Mouse (Mus musculus) lung, postnatal 4 days (tissue): Measurements from ENCODE around the gene Galnt10.
A peak's percentile ranks its signal among the peaks of the same experiment; 100 is the strongest.
"Not testable (repeated sequence)": the region's sequence is repeated elsewhere in the genome, so short reads cannot be mapped to it uniquely, and the experiment has no call there.

ENCODE experiments used
- DNase-seq, 2 experiments: peaks; one replicate each; pipeline ENCODE4 v3.0.0; 2021

Gene Galnt10

DNA sequence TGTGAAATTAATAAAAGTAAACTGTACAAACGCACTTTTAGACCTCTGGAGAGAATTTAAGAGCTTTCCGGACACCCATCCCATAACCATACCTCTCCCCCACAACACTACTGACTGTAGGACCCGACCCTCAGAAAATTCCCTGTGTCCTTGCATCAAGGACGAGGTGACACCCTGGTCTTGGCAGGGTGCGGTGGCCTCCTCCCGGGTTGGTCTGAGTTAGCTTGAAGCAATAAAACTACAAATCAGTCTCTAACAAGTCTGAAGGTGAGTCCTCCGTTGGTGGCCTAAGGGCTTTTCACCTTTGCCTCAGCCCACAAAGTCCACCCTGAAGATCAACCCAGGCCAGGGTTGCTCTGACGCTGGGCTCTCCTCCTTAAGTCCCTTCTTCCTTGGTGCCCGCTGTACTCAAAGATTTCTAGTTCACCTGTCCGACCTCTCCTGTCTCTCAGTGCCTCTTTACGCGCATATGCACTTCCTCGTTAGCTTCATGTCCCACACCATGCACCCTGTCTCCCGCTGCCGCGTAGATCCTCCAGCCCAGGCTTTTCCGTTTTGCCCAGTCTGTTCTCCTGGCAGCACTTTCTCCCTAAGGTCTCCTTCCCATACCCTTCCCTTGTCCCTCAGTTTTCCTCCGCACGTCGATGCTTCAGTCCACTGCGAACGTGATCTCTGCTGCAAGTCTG is 155.2 kb downstream of the Galnt10 start:
- DNase-seq = peak in 1 of 2 experiments; percentile 40

DNA sequence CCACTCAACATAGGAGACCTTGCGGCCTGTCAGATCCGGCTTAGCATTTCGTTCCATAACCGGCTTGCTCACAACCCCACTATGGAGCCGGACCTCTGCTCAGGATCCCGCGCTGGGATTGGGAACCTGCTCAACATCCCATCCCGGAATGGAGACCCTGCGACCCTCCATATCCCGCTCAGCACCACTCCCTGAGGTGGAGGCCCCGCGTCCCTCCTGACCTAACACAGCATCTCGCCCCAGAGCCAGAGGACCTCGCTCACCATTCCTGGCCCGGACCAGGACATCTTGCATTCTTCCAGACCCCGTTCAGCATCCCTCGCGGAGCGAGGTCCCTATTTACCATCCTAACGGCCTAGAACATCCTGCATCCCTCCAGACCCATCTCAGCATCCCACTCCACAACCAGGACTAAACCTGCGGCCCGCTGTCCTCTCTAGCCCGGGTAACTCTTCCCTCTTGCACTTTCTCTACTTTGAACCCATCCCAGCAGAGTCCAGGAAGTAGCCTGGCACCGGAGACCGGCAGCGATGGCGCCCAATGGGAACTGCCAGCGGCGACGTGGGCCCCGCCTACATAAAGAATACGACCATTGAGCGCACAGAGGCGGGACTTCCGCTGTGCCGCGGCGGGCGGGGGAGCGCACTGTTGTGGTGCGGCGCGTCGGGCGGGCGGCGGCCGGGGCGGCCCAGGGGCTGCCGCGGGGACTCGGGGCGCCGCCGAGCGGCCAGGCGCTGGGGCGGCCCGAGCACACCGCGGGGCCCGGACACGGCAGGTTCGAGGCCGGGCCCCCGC is 155.9 kb downstream of the Galnt10 start, which contains the start of gene Sap30l:
Sap30l (plus strand) TSS at position 667 of the 795 bp plus-strand sequence.
- DNase-seq = peak; percentile 98

DNA sequence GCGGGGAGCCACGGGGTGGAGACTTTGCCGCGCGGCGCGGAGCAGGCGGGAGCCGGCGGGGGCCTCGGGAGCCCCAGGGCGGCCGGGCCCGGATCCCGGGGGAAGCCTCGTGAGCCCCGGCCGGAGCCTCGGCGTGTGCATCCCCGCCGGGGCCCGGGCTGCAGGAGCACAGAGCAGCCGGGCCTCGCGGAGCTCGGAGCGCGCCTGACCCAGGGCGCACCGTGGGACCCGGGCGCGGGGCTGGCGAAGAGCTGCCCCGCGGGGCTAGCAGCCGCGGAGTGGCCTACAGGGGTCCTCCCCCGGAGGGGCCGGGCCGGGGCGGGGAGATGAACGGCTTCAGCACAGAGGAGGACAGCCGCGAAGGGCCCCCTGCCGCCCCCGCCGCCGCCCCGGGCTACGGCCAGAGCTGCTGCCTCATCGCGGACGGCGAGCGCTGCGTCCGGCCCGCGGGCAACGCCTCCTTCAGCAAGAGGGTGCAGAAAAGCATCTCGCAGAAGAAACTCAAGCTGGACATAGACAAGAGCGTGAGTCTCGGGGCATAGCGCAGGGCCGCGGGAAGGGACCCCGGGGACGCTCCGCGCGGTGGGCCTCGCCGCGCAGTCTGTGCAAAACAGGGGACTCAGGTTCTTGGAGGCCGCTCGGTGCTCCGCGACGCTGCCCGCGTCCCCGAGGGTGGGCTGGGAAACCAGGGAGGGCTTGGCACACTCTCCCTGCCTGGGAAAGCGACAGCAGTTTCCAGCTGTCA is 156.7 kb downstream of the Galnt10 start:
- DNase-seq = peak; percentile 75 to 83

DNA sequence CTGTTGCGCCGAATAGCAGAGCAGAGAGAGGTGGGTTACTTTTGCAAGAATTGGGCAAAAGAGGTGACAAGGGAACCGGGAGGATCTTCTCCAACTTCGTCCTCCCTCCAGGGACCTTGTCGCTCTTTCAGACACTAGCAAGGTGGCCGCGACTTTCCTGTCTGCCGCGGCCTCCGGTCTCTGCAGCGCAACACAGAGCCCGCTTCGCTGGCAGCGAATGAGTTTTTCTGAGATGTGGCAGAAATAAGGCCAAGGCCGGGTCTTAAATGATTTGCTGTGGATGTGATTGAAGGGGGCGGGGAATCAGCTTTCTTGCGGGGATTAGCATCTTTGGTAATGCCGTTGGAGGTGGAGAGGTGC is 157.2 kb downstream of the Galnt10 start:
- no peak for DNase-seq

DNA sequence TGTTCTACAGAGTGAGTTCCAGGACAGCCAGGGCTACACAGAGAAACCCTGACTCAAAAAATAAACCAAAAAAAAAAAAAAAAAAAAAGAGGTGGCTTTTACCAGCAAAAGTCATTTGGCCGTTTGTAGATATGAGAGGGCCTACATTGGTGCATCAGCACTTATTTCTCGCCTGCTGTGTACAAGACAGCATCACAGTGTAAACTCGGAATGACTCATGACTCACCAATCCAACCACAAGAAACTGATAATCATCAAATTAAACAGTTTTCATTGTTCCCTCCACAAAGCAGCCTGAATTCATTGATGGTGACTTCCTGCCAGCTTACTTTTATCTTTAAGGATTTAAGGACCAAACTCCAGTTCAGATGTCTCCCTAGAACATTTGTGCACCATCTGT is 159.8 kb downstream of the Galnt10 start:
- DNase-seq = no peak

DNA sequence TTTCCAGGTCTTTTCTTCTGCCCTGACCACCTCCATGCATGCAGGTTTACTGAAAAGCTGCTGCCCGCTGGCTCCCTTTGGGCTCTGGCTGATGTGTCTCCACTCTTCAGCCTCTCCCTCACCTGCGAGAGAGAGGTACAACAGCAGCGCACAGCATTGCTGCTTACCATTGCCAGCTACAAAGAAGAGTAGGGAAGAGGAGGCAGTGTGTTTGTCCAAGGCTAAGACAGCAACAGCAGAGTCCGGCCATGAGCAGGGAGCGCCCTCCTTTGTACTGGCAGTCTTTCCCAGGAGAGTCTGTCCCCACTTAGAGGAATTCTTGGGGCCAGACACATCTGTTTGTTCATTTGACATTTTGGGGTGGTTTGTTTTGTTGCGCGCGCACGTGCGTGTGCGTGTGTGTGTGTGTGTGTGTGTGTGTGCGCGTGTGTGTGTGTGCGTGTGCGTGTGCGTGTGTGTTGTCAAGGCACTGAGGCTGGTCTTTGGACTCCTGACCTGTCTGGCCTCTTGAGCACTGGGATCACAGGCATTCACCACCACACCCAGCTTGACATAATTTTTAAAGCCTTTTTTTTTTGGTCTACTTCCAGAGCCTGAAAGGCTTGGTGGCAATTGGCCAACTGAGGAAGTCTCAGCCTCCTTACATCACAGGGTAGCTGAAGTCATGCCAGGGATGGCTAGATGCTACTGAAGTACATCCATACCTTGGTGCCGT is 163.9 kb downstream of the Galnt10 start:
- no peak for DNase-seq

DNA sequence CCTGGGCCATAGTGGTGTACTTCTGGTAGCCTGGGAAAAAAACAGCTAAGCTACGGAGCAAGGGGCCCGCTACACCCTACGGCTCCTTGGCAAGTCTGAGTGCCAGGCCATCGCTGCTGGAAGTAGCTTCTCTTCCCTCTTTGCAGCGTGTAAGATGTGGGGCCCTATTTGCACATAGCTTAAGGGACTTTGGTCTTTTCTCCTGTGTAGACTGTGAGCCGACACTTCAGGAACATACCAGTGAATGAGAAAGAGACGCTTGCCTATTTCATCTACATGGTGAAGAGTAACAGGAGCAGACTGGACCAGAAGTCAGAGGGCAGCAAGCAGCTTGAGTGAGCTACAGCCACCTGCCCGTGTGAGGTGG is 164.5 kb downstream of the Galnt10 start:
- DNase-seq = no peak

DNA sequence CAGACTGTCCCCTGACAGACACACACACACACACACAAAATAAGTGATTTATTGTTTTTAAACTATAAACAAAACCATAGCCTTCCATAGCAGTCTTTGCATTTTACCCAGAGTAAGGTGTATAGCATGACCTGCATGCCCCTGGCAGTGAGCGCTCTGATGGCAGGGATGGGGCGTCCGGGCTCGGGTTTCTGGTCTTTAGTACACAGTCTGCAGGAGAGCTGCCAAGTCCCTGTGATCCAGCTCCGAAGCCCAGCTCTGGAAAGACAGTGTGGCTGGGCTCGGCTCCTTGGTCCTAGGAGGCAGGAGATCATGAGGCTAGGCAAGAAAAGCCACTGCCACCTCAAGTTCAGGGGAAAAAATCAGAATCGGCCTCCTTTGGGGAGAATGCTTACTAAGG is 165.8 kb downstream of the Galnt10 start:
- DNase-seq = no peak

DNA sequence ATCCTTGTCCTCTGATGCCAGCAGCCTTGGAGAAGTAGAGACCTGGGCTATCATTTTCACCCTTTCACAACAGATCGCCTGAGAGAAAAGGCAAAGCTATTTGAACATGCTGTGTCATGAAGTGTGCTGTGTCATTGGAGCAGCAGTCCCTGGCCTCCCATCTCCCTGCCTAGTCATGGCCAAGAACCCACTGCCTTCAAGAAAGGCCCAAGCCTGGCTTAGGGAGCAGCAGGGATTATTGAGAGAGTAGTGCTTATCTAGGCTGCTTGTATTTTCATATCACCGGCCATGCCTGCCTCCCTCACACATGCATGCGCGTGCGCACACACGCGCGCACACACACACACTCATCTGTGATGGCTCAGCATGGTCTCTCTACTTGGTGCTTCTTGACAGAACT is 167.0 kb downstream of the Galnt10 start:
- no peak for DNase-seq

DNA sequence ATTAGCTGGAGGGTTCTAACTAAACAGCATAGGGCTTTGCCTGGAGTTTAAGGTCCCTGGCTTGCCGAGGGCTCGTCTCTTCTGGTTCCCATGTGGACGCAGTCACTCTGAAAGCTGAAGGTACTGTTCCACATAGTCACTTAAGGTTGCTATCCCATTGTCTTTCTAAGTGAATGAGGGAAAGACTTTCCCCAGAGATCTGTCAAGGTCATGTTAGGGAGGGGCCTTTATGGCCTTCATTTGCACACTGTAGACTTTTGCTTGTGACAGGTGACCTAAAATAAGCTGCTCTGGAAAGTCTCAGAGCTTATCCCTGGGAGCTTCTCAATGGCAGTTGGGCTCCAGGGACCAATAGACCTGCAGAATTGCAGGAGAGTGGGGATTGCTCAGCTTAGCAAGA is 168.4 kb downstream of the Galnt10 start:
- no peak for DNase-seq

DNA sequence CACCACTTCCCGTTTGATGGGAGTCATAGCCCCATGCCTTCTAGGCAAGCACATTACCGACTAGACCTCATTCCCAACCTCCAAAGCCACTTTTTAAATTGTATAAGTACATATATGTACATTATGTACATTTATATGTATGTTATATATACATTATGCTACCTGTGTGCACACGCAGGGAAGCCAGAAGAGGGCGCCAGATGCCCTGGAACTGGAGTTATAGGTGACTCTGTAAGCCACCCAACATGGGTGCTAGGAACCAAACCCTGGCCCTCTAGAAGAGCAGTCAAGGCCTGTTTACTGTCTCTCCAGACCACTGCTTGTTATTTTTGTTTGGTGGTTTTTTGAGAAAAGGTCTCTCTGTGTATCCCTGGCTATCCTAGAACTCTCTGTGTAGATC is 172.9 kb downstream of the Galnt10 start:
- no peak for DNase-seq

DNA sequence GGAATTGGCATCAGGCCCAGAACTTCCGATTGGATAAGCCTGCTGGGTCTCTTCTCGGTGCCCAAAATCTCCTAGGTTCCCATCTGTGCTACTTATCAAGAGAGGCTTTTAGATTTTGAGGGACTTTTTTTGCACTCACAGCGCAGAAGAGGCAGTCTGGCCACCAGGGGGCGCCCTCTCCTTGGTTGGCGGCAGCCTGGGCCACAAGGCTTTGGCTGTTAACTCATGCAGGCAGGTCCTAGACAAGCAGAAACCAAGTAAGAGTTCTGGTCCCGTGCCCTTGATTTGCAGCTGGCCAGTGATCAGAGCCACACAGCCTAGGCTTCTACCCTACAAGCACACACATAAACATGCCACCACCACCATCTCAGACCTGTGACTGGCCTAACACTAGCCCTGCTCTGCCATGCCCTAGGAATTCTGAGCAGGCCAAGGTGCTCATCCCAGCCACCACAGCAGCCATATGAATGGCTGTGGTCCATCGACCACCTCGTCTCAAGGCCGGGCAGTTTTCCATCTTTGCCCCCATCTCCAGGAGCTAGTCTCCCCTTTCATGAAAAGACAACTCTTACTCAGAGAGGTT is 174.8 kb downstream of the Galnt10 start:
- DNase-seq = peak; percentile 79 to 86

DNA sequence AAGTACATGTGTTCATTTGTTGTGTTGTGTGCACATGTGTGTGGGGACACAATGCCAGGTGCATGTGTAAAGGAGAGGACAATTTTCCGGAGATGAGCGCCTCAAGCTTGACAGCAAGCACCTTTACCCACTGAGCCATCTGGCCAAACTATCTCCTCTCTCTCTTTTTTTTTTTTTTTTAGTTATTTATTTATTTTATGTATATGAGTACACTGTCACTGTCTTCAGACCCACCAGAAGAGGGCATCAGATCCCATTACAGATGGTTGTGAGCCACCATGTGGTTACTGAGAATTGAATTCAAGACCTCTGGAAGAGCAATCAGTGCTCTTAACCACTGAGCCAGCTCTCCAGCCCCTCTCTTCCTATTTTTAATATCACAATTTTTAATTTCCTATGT is 177.9 kb downstream of the Galnt10 start:
- DNase-seq = not testable (repeated sequence)

DNA sequence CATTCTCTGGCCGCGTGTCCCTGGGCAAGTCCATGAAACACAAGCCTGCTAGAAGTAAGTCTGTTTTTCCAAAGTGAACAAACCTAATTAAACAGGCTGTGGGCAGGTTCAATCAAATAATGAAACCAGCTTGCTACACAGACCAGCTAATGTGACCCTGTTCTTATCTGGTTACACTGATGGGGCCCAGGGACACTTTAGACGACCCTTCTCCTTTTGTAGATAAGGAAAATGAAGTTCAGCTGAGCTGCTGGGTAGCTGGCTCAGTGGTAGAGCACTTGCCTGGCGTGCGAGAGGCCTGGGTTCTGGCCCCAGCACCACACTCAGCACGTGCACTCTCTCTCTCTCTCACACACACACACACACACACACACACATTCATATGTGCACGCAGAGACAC is 178.5 kb downstream of the Galnt10 start:
- no peak for DNase-seq

DNA sequence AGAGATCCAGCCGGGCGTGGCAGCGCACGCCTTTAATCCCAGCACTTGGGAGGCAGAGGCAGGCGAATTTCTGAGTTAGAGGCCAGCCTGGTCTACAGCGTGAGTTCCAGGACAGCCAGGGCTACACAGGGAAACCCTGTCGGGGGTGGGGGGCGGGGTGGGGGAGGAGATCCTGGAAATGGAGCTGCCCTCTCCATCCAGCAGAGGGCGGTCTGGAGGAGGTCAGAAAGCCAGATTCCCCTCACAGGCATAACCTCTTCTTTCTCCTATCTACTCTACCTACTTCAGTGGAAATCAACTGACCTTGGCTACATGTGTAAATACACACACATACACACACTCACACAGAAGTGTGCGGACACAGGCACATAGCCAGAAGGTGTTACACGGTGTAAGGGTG is 180.0 kb downstream of the Galnt10 start:
- not testable (repeated sequence) for DNase-seq

DNA sequence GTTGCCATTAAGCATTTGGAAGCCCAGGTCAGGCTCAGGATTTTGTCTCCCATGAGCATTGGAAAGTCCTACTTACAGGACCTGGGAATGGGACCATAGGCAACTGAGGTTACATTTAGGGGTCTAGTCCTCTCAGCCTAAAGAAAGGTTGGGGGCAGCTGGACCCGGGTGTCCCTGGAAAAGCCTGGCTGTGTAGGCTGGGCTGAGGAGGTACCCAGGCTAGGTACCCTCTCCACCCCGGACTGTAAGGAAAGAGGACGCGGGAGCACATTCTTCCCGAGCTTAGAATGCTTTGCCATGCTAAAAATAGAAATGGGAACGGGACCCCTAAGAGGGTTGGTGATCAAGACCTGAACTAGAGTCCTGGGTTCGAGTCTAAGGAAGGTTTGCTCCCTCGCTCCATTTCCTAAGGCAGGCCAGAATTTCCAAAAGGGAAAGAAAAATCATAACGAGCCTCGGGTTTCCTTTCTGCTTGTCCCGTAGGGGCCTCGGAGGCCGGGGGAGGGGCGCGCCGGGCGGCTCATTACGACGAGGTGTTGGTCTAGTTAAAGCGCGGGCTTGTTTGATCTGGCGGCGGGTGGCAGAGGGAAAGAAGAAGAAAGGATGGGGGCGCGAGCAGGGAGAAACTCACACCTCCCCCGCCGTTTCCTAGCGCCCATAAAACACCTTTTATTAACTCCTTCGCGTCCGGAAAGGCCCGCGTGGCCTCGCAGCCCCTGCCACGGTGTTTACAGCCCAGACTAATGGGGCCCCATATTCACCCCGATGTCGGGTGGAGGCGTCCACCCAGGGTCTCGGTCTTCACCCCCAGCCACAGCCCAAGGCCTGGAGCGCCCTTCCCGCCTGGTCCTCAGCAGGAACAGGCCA is 182.0 kb downstream of the Galnt10 start:
- DNase-seq = no peak

DNA sequence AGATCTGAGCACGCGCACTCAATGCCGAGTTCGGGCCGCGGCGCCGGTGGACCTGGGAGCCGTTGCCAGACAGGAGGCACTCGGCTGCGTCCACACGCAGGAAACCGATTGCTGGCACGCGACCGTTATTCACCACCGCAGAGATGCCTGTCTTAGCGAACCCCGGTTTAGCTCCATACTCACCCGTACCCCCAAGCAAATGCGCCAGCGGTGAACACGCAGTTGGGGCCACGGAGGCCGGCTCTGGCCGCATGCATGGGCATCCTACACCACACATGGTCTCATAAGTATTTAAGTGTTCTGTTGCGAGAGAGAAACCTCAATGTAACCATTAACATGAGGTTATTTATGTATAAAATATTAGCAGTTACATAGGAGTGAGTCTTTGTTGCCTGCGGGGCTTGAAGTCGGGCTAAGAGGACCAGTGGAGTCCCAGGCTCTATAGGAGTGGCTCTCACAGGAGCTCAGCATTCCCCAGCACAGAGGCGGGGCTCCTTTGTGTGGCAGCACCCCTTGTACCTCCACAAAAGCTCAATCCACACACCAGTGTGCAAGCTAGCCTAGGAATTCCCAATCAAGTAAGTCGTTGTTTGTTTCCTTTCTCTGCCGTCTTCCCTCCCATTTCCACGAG is 182.8 kb downstream of the Galnt10 start:
- peak in 1 of 2 experiments; percentile 30 for DNase-seq

DNA sequence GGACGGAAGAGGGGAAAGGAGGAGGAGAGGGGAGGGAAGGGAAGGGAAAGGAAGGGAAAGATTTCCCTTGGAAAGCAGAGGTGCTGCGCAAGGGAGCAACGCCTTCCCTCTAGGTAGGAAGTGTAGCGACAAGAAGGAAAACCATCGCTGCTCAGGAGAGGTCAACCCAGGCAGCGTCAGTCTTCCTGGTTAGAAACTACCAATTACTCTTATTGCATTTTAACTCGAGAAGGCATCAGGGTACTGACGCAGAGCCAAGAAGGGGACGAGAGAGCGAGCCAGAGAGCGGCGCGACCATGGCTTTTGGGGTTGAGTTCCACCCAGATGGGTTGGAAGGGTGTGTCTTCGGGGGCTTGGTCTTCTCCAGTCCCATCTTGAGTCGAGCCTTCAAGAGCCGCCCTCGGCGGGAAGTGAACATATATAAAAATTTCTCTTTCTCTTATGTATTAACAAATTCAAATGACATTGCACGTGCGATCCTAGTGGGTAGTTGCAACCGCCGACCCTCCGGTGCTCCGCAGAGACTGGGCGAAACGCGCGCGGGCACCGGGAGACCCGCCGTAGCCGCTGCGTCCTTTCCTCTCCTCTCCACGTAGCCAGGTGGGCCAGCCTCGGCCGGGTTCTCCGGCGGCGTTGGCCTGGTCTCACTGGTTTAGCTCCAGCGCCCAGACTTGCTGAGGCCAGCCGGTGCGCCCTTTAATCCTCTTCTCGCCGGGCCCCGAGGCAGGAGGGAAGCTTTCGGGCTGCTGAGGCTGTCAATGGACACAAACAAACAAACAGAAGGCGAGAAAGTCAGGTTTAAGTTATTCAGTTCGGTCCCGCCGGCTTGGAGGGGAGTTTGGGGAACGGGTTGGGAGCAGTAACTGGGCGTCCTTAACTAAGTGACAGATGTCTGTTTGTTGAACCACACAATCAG is 184.0 kb downstream of the Galnt10 start:
- DNase-seq = no peak

DNA sequence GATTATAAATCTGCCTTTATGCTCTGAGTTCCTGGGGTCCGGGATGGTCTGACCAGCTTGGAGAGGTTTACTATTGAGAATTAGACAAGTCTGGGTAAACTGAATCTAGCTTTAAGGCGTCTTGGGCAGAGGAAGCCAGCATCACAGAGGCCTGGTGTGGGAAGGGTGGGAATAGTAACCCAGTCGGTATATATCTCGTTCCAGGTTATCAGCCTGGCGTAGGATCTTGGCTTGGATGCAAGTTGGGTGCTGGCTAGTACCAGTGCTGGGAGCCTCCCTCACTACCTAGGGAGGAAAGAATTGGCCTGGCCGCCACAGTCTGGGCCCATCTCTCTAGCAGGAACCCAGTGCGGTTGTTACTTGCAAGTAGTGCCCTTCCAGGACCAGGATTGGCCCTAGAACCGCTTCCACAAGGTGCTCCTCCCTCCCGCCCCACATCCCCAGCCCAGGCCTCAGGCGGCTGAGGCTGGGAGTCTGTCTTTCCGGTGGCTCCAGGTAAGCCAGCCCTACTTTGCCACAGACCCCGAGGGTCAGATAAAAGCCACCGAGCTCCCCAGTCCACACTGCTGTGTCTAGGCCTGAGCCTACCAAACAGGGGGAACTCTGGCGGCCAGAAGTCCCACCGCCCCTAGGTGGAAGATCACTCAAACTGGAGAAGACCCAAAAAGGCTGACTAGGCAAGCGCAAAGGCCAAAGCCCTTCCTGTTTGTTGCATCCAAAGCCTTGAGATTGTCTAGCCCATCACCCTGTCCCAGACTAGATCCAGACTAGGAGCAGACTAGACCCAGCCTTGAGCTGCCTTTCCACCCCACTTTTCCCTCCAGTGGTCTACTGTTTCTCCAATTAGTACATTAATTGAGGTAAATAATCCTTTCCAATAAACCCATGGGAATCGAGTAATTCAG is 184.9 kb downstream of the Galnt10 start:
- DNase-seq = no peak
